Mouse (Mus musculus): ENCODE measurements around the gene Olfr1291-ps1. TPM values are rescaled to one million over a fixed set of nuclear protein-coding genes. Genes with fewer than 3 reads are reported as not detected.

The Olfr1291-ps1 gene
- total RNA-seq (2022), result not detected

DNA sequence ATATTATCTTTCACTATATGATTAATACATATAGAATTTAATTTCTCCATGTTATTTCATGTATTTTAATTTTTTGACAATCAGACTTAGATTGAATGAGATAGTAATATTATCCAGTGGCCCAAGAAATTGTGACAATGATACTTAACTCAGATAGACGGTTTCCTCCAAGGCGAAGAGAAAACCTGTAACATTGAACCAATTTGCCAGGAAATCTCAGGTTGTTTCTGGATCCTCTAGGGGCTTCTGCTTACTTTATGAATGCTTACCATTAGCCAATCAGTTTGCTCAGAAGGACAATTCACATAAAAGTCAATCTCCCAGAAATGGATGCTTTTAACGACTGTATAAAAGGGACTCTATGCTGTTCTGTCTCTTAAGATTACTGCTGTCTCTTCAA is at the start of gene Olfr1291-ps1:
Gene Olfr1291-ps1 (plus strand): TSS at position 301 of the 400 bp plus-strand sequence.
- DNase-seq (ENCODE audit: low spot score), result no peak

DNA sequence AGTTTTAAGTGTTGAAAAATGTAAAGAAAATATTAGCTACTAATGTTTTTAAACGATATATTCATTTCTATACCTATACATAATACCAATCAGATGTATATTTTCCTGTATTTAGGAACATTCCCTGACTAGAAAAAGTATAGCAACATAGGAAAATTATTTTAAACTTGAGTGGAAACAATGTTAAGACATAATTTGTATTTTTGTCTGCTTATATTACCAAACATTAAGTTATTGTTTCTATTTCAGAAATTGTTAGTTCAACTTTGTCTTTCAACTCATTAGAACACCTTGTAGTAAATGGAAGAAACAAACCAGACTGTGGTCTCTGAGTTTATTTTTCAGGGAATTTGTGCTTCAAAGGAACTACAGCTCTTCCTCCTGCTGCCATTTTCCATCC is 48.1 kb upstream of the Olfr1291-ps1 start, which contains the start of gene Olfr1287:
Gene Olfr1287 (plus strand): TSS at position 301 of the 400 bp plus-strand sequence.
- DNase-seq (ENCODE audit: low spot score), result no peak

DNA sequence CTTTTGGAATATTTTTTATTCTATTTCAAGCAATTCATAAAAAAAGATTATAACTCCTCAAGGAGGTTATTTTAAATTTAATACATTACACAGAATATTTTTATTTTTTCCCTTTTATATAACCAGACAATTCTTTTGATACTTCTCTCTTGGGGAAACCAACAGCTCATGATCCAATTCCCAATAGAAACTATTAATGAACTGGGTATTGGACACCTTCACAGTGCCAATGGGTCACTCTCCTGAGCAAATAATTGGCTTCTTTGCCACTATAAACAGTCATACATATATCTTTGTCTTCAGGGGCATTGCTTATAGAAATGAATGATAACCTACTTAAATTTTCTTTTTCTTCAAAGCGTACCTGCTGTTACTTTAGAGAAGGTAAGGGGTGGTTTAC is 23.2 kb upstream of the Olfr1291-ps1 start, which contains the start of gene Olfr1288:
Gene Olfr1288 (plus strand): TSS at position 301 of the 400 bp plus-strand sequence.
- no peak for DNase-seq (ENCODE audit: low spot score)

DNA sequence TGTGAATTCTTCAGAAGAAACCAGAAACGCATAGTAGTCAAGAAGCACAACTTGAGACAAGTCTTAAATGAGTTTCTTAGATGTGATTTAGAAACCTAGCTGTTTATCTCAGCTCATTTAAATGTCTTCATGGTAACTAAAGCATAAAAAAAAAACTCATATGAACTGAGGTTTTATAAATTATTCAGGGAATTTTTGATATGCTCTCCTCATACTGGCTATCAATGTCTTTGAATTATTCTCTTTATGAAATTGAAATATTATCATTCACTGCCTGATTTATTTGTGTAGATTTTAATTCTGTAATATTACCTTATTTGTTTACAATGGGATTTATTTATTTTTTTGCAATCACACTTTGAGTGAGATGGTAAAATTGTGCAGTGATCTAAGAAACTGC is 16.5 kb upstream of the Olfr1291-ps1 start, which contains the start of gene Olfr1289:
Gene Olfr1289 (plus strand): TSS at position 301 of the 400 bp plus-strand sequence.
- DNase-seq (ENCODE audit: low spot score), result no peak

DNA sequence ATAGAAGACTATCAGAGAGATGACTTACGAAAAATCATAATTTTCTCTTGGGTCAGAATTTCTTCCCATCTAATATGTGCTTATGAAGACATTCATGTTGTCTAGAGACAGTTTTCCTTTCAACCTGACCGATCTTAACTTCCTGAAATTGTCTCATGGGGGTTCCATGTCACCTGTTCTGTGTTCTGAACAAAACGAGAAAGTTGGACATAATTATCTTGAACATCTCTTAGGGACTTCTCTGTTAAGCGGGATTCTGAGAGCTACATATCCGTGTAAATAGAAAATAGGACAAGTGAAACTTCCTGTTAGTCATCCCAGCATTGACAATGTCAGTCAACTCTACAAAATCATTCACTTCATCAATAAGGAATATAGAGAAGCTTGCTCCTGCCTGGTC is 3.3 kb upstream of the Olfr1291-ps1 start, which contains the start of gene Olfr1290:
Gene Olfr1290 (minus strand): TSS at position 101 of the 400 bp plus-strand sequence.
- no peak for DNase-seq (ENCODE audit: low spot score)

DNA sequence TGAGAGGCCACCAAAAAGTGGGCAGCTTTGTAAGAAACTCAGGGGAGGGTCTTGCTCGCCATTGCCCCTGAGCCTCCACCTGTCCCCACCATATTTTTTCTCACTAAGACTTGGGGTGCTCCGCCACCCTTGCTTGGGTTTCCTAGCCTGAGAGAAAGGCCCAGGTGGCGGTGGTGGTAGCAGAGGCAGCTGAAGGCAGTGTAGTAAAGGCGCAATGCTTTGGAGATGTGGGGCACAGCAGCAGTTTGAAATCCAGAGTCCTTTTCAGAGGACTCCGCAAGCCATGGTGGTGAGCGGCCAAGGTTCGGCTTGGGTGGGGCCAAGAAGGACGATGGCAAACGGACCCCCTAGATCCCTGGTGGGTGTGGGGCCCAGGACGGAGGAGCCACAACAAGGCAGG is 20.5 kb downstream of the Olfr1291-ps1 start:
- no peak for DNase-seq (ENCODE audit: low spot score)

DNA sequence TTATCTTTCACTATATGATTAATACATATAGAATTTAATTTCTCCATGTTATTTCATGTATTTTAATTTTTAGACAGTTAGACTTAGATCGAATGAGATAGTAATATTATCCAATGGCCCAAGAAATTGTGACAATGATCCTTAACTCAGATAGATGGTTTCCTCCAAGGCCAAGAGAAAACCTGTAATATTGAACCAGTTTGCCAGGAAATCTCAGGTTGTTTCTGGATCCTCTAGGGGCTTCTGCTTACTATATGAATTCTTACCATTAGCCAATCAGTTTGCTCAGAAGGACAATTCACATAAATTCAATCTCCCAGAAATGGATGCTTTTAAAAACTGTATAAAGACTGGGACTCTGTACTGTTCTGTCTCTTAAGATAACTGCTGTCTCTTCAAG is 27.9 kb downstream of the Olfr1291-ps1 start, which contains the start of gene Olfr1293-ps:
Gene Olfr1293-ps (plus strand): TSS at position 301 of the 400 bp plus-strand sequence.
- DNase-seq (ENCODE audit: low spot score), result no peak

DNA sequence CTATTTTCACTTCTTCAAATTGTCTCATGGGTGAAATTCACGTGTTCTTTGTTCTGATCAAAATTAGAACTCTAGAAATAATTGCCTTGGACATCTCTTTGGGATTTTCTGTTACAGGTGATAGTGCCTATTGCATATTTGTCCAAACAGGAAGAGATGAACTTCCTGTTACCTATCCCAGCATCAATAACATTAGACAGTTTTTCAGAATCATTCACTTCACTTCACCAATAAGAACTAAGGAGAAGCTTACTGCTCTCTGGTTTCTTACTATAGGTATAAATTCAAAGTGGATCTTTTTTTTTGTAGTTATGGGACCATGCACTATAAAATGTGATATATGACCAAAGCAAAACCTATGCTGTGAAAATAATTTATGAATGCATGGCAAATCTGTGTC is 43.2 kb downstream of the Olfr1291-ps1 start, which contains the start of gene Olfr1294:
Gene Olfr1294 (minus strand): TSS at position 101 of the 400 bp plus-strand sequence.
- DNase-seq (ENCODE audit: low spot score), result no peak

Other genes starting within 250 kb of the Olfr1291-ps1 start
- not detected for gene Olfr1276, start 242.7 kb upstream of the Olfr1291-ps1 start, total RNA-seq (2022)
- not detected for gene Olfr1277, start 223.1 kb upstream of the Olfr1291-ps1 start, total RNA-seq (2022)
- not detected for gene Olfr1278, start 207.0 kb upstream of the Olfr1291-ps1 start, total RNA-seq (2022)
- not detected for gene Olfr1279, start 196.5 kb upstream of the Olfr1291-ps1 start, total RNA-seq (2022)
- not detected for gene Olfr1280, start 183.2 kb upstream of the Olfr1291-ps1 start, total RNA-seq (2022)
- not detected for gene Olfr1281, start 170.7 kb upstream of the Olfr1291-ps1 start, total RNA-seq (2022)
- not detected for gene Olfr1282, start 161.1 kb upstream of the Olfr1291-ps1 start, total RNA-seq (2022)
- not detected for gene Olfr1283, start 130.4 kb upstream of the Olfr1291-ps1 start, total RNA-seq (2022)
- not detected for gene Olfr1284, start 121.7 kb upstream of the Olfr1291-ps1 start, total RNA-seq (2022)
- gene Olfr1286, start 74.1 kb upstream of the Olfr1291-ps1 start, total RNA-seq (2022), result not detected
- gene Olfr1287, start 48.0 kb upstream of the Olfr1291-ps1 start, total RNA-seq (2022), result not detected
- not detected for gene Olfr1288, start 23.1 kb upstream of the Olfr1291-ps1 start, total RNA-seq (2022)
- not detected for gene Olfr1289, start 16.4 kb upstream of the Olfr1291-ps1 start, total RNA-seq (2022)
- not detected for gene Olfr1290, start 3.4 kb upstream of the Olfr1291-ps1 start, total RNA-seq (2022)
- not detected for gene Olfr1293-ps, start 28.0 kb downstream of the Olfr1291-ps1 start, total RNA-seq (2022)
- gene Olfr1294, start 43.1 kb downstream of the Olfr1291-ps1 start, total RNA-seq (2022), result not detected
- gene Olfr1295, start 72.5 kb downstream of the Olfr1291-ps1 start, total RNA-seq (2022), result not detected
- not detected for gene Olfr1297, start 129.3 kb downstream of the Olfr1291-ps1 start, total RNA-seq (2022)
- not detected for gene Olfr1298, start 152.0 kb downstream of the Olfr1291-ps1 start, total RNA-seq (2022)
- gene Olfr1299, start 164.2 kb downstream of the Olfr1291-ps1 start, total RNA-seq (2022), result not detected

Measured in heart, adult 8-10 months (tissue).